Mouse (Mus musculus) testis, adult 2 months (tissue): ENCODE data around the gene Btnl10.

ENCODE experiments used
- CTCF ChIP-seq: fragments of 200-500 bp; IDR thresholded peaks from 2 replicates; pipeline ENCODE4 v1.5.1; 2012; ENCODE audit warnings: low read depth, mild to moderate bottlenecking, inconsistent platforms, low read length, moderate library complexity; ENCODE audit not compliant: control insufficient read depth, insufficient read depth, insufficient replicate concordance
- POLR2A ChIP-seq: fragments of 200-500 bp; IDR thresholded peaks from 2 replicates; pipeline ENCODE4 v1.6.1; 2012; ENCODE audit warnings: low read depth, mild to moderate bottlenecking, inconsistent platforms, low read length, moderate library complexity; ENCODE audit not compliant: control insufficient read depth

GRCm38 (mm10) chr11:58929055-58929454 is 11.3 kb downstream of the Btnl10 start:
- TF ChIP-seq POLR2A, result no peak
- no peak for TF ChIP-seq CTCF
